Mouse (Mus musculus): Measurements from ENCODE around the gene Blzf1. TPM values are rescaled to one million over a fixed set of nuclear protein-coding genes. Genes with fewer than 3 reads are reported as not detected.

The Blzf1 gene
- polyA plus RNA-seq (2012; rRNA removed): 15.2 and 16.9 TPM in 2 replicates

DNA sequence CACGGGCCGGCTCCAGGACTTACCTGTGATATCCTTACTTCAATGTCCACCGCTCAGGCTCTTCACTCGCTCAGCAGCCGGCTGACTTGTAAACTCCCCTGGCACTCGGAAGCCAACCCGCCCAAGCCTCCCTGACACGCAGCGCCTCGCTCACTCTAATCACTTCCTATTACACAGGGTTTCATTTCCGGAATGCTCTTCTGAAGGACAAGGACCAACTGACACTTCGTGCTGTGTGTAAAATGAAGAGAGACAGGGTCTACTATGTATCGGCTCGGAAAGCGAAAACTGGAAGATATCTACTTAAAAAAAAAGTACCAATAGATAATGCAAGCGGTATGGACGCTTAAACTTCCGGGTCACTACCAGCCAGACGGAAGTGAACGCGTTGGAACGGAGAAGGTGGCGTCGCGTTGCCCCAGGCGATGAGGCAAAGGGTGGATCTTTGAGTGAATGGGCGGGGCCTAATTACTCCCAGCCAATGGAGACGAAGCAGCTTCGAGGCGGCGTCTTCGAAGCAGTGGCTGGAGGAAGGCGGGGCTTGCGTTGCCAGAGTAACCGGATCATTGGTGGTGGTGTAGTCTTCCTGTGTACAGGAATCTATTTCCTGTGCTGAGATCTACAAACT is at the start of gene Blzf1:
Blzf1 (minus strand) TSS at position 366 of the 628 bp plus-strand sequence.
- H3K4me1 ChIP-seq (ENCODE audit: control insufficient read depth, insufficient read depth, low read length): no peaks in the 10 kb centered on the region
- TF ChIP-seq CTCF (IDR thresholded peaks at IDR 0.05; ENCODE audit: control insufficient read depth, insufficient read depth, insufficient replicate concordance, low read depth, low read length) (no peak), POLR2A (IDR thresholded peaks at IDR 0.05; ENCODE audit: control insufficient read depth, low read depth, low read length) (peak; percentile 25)
- H3K27me3 ChIP-seq (ENCODE audit: control insufficient read depth, insufficient read depth, low read length): no peaks in the 10 kb centered on the region
- peak within 1 kb of the TSS; percentile 96 for H3K4me3 ChIP-seq (ENCODE audit: control insufficient read depth, low read depth, low read length)
- H3K27ac ChIP-seq (ENCODE audit: control insufficient read depth, insufficient read depth, low read depth, low read length): peak within 1 kb of the TSS; percentile 91
- peaks cover 1% of the 10 kb centered on the region; the same call in 1 of the 2 replicates for H3K36me3 ChIP-seq (ENCODE audit: control insufficient read depth, insufficient read depth, low read length)

DNA sequence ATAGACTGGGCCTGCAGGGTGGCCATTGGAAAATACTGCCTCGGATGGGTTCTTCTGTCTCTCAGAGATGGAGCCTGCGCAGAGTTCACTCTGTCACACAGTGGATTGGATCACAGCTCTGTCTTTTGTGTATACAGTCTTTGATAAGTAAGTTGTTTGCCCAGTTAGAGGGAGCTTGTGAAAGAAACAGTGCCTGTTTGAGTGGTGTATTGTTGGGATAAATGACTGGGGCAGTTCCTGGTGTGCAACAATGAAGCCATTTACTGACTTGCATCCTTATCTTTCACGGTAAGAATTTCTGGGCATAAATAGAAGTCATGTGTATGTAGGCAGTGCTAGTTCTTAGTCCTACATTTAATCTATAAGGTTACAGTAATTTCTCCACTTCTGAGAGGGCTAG is 46.2 kb upstream of the Blzf1 start:
- Histone ChIP-seq H3K27ac (ENCODE audit: control insufficient read depth, insufficient read depth, low read depth, low read length) (peak overlapping the region; percentile 39; the same call in 1 of the 2 replicates), H3K36me3 (ENCODE audit: control insufficient read depth, insufficient read depth, low read length) (no peaks in the 10 kb centered on the region), H3K4me3 (ENCODE audit: control insufficient read depth, low read depth, low read length) (no peak overlapping the region), H3K27me3 (ENCODE audit: control insufficient read depth, insufficient read depth, low read length) (no peaks in the 10 kb centered on the region), H3K4me1 (ENCODE audit: control insufficient read depth, insufficient read depth, low read length) (no peaks in the 10 kb centered on the region)
- TF ChIP-seq CTCF (IDR thresholded peaks at IDR 0.05; ENCODE audit: control insufficient read depth, insufficient read depth, insufficient replicate concordance, low read depth, low read length): no peak
- no peak for TF ChIP-seq POLR2A (IDR thresholded peaks at IDR 0.05; ENCODE audit: control insufficient read depth, low read depth, low read length)

DNA sequence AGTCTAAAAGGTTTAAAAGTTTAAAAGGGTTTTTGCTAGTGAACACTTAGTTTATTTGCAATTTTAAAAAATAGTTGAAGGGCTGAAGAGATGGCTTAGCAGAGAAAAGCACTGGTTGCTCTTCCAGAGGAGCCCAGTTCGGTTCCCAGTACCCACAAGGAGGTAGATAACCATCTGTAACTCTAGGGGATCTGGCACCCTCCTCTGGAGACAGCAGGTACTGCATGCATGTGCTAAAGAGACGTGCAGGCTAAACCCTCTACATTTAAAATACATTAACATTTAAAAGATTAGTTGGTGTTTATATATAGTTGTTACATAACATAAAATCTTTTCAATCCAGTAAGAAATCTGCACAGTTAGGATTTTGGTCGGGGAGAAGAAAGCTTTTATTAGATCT is 34.9 kb upstream of the Blzf1 start:
- Histone ChIP-seq H3K4me1 (ENCODE audit: control insufficient read depth, insufficient read depth, low read length) (no peaks in the 10 kb centered on the region), H3K36me3 (ENCODE audit: control insufficient read depth, insufficient read depth, low read length) (no peaks in the 10 kb centered on the region; the same call in 1 of the 2 replicates), H3K27ac (ENCODE audit: control insufficient read depth, insufficient read depth, low read depth, low read length) (no peak overlapping the region), H3K4me3 (ENCODE audit: control insufficient read depth, low read depth, low read length) (no peak overlapping the region), H3K27me3 (ENCODE audit: control insufficient read depth, insufficient read depth, low read length) (no peaks in the 10 kb centered on the region)
- TF ChIP-seq POLR2A (IDR thresholded peaks at IDR 0.05; ENCODE audit: control insufficient read depth, low read depth, low read length) (no peak), CTCF (IDR thresholded peaks at IDR 0.05; ENCODE audit: control insufficient read depth, insufficient read depth, insufficient replicate concordance, low read depth, low read length) (peak; percentile 22; the same call in 1 of the 2 replicates)

DNA sequence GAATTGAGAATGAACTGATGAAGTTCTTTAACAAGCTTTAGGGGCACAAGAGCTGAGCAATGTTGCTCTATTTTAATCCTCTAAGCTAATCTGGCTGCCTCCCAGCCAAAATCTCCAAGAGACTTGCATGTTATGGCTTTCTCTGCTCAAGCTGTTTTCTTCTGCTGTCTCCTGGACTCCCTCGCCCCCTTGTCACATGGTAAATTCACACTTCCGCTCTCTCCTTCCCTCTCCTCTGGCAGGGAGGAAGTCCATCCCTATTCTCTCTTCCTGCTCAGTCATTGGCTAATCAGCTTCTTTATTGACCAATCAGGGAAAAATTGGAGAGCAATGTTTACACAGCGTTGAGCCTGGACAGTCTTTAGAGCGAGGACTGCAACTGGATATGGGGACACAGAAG is 28.6 kb upstream of the Blzf1 start:
- Histone ChIP-seq H3K4me3 (ENCODE audit: control insufficient read depth, low read depth, low read length) (no peak overlapping the region), H3K36me3 (ENCODE audit: control insufficient read depth, insufficient read depth, low read length) (no peaks in the 10 kb centered on the region), H3K27ac (ENCODE audit: control insufficient read depth, insufficient read depth, low read depth, low read length) (no peak overlapping the region), H3K27me3 (ENCODE audit: control insufficient read depth, insufficient read depth, low read length) (no peaks in the 10 kb centered on the region), H3K4me1 (ENCODE audit: control insufficient read depth, insufficient read depth, low read length) (no peaks in the 10 kb centered on the region)
- TF ChIP-seq POLR2A (IDR thresholded peaks at IDR 0.05; ENCODE audit: control insufficient read depth, low read depth, low read length) (no peak), CTCF (IDR thresholded peaks at IDR 0.05; ENCODE audit: control insufficient read depth, insufficient read depth, insufficient replicate concordance, low read depth, low read length) (no peak)

DNA sequence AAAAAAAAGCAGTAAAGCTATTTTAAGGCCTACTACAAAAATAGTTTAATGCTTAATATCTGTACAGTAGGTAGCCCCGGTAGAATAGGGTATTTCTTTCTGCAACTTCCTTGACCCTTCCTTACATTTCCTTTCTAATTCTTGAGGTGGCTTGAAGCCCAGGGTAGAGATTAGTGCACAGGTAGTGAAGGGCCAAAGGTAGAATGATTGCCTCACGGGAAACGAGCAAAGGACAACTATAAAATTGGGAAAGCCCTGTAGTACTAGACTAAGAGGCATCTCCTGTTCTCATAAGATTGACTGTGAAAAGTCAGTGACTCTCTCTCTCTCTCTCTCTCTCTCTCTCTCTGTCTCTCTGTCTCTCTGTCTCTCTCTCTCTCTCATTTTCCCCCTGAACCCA is 28.1 kb upstream of the Blzf1 start:
- no peaks in the 10 kb centered on the region for H3K27me3 ChIP-seq (ENCODE audit: control insufficient read depth, insufficient read depth, low read length)
- no peak overlapping the region for H3K27ac ChIP-seq (ENCODE audit: control insufficient read depth, insufficient read depth, low read depth, low read length)
- H3K36me3 ChIP-seq (ENCODE audit: control insufficient read depth, insufficient read depth, low read length): no peaks in the 10 kb centered on the region
- TF ChIP-seq POLR2A (IDR thresholded peaks at IDR 0.05; ENCODE audit: control insufficient read depth, low read depth, low read length): no peak
- no peak for TF ChIP-seq CTCF (IDR thresholded peaks at IDR 0.05; ENCODE audit: control insufficient read depth, insufficient read depth, insufficient replicate concordance, low read depth, low read length)
- no peak overlapping the region for H3K4me3 ChIP-seq (ENCODE audit: control insufficient read depth, low read depth, low read length)
- H3K4me1 ChIP-seq (ENCODE audit: control insufficient read depth, insufficient read depth, low read length): no peaks in the 10 kb centered on the region

DNA sequence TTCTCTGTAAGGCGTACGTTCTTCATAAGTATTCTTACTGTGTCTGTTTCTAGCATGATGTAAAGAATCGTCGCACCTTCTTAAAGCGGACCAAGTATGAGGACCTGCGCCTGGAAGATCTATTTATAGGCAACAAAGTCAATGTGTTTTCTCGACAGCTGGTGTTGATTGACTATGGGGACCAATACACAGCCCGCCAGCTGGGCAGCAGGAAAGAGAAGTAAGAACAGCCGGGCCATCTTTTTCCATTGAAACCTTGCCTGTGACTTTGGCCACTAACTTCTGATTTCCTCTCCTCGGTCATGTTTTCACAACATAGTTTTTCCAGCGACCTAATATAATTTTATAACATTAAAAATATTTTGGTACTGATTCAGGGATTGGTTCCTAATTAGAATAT is 25.3 kb upstream of the Blzf1 start:
- TF ChIP-seq CTCF (IDR thresholded peaks at IDR 0.05; ENCODE audit: control insufficient read depth, insufficient read depth, insufficient replicate concordance, low read depth, low read length) (no peak), POLR2A (IDR thresholded peaks at IDR 0.05; ENCODE audit: control insufficient read depth, low read depth, low read length) (no peak)
- no peak overlapping the region for H3K27ac ChIP-seq (ENCODE audit: control insufficient read depth, insufficient read depth, low read depth, low read length)
- H3K4me3 ChIP-seq (ENCODE audit: control insufficient read depth, low read depth, low read length): no peak overlapping the region
- no peaks in the 10 kb centered on the region for H3K4me1 ChIP-seq (ENCODE audit: control insufficient read depth, insufficient read depth, low read length)
- no peaks in the 10 kb centered on the region for H3K27me3 ChIP-seq (ENCODE audit: control insufficient read depth, insufficient read depth, low read length)
- no peaks in the 10 kb centered on the region for H3K36me3 ChIP-seq (ENCODE audit: control insufficient read depth, insufficient read depth, low read length)

DNA sequence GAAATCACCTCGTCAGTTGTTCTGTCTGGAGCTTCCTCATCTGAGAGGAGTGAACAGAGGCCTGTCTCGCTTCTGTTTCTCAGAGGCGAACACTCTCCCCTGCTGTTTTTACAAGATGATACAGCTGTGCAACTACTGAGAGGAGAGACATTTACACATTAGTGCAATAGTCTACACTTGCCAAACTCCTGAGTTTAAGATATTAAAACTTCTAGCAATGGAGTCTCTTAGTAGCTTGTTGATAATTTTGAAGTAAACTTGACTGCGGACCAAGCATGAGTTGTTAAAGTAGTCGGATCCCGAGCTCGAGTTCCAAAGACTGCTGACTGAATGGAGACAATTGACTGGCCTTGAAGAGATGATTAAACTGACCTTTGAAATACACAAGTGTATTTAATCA is 20.5 kb upstream of the Blzf1 start:
- H3K27ac ChIP-seq (ENCODE audit: control insufficient read depth, insufficient read depth, low read depth, low read length): no peak overlapping the region
- no peak overlapping the region for H3K4me3 ChIP-seq (ENCODE audit: control insufficient read depth, low read depth, low read length)
- no peaks in the 10 kb centered on the region for H3K36me3 ChIP-seq (ENCODE audit: control insufficient read depth, insufficient read depth, low read length)
- TF ChIP-seq POLR2A (IDR thresholded peaks at IDR 0.05; ENCODE audit: control insufficient read depth, low read depth, low read length) (no peak), CTCF (IDR thresholded peaks at IDR 0.05; ENCODE audit: control insufficient read depth, insufficient read depth, insufficient replicate concordance, low read depth, low read length) (no peak)
- H3K27me3 ChIP-seq (ENCODE audit: control insufficient read depth, insufficient read depth, low read length): no peaks in the 10 kb centered on the region
- H3K4me1 ChIP-seq (ENCODE audit: control insufficient read depth, insufficient read depth, low read length): no peaks in the 10 kb centered on the region

Data from testis, adult 2 months (tissue).